Mouse (Mus musculus): ENCODE results near the gene Rtl8c.
A peak's percentile ranks its signal among the peaks of the same experiment; 100 is the strongest.
"Not testable (repeated sequence)": the region's sequence is repeated elsewhere in the genome, so short reads cannot be mapped to it uniquely, and the experiment has no call there.

Gene Rtl8c

GRCm38 (mm10) chrX:53607242-53608121 is at the start of gene Rtl8c:
Gene Rtl8c, plus strand, starts transcription at chrX:53608032.
- DNase-seq (ENCODE audit: low read depth, low spot score), result peak; percentile 28

DNA sequence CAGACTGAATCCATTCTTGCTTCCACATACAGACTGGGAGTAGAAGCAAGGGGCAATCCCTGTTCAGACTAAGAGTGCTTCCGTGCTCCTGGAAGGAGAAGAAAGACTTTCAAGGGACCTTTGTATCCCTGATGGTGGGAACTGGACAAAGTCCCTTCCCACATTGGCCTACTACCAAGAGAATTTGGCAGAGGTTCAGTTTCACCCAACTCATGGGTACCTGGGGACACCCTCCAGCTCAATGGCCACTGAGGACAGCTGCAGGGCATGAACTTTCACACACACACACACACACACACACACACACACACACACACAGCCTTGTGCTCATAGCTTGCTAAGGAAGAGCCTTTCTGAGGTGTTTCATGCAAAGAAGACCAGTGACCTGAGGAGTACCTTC is 28.5 kb upstream of the Rtl8c start:
- no peak for DNase-seq (ENCODE audit: low read depth, low spot score)

- DNase-seq (ENCODE audit: low read depth, low spot score), result not testable (repeated sequence)
Measured at GRCm38 (mm10) chrX:53581407-53581806, 26.4 kb upstream of the Rtl8c start.

GRCm38 (mm10) chrX:53583404-53583803 is 24.4 kb upstream of the Rtl8c start:
- DNase-seq (ENCODE audit: low read depth, low spot score), result not testable (repeated sequence)

DNA sequence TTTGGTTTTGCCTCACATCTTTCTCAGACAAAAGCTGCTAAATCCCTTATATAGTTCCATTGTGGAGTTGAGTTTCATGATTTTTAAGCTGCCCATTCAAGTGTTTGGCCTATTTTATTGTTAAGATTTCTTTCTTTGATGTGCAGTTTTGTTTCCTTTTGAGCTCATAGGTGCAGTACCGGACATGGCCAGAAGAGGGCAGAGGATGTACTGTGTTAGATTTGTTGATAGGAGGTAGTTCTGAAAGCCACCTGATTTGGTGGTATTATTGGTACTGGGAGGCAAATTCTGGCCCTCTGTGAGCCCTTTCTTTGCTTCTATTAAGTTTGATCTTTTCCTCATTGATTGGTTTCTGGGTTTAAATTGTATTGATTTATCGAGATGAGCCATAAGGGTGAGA is 7.8 kb upstream of the Rtl8c start:
- not testable (repeated sequence) for DNase-seq (ENCODE audit: low read depth, low spot score)

GRCm38 (mm10) chrX:53606176-53606575 is 1.7 kb upstream of the Rtl8c start:
- not testable (repeated sequence) for DNase-seq (ENCODE audit: low read depth, low spot score)

- DNase-seq (ENCODE audit: low read depth, low spot score), result peak; percentile 1
Measured at GRCm38 (mm10) chrX:53608122-53608813, 436 bp downstream of the Rtl8c start.

DNA sequence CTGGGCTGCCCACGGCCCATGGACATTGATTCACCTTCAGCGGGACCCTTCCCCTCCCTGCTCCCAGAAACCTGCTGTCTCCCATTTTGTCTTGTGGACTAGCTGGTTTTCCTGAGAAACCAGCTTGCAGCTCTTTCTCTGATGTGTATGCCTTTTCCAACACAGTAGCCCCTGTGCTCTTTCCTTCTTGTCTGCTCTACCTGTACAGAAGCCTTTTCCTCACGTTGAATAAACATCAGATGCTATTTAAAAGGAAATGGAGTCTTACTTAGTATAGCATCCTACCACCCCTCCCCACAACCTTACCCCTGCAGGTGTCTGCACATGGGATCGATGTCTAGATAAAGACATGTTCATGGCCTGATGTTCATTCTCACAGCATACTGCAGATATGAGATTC is 1.0 kb downstream of the Rtl8c start, which contains the start of gene Gm14597:
TSS of gene Gm14597 (minus strand) at position 101 of the 400 bp plus-strand sequence.
- DNase-seq (ENCODE audit: low read depth, low spot score), result not testable (repeated sequence)

DNA sequence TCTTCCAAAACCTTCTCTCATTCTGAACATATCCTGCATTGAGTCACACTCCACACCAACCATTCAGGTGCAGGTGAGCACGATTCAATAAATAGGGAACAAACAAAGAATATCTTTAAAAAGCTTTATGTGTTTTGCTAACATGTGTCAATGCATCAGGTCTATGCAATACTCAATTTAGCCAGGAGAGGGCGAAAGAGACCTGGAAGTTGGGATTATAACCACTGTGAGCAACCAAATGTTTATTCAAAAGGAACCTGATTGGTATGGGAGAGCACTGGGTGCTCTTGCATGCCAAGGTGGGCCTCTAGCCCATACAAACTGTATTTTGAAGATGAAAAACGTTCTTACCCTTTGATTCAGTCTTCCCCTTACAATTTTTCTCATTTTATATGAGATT is 2.7 kb downstream of the Rtl8c start:
- peak; percentile 40 for DNase-seq (ENCODE audit: low read depth, low spot score)

DNA sequence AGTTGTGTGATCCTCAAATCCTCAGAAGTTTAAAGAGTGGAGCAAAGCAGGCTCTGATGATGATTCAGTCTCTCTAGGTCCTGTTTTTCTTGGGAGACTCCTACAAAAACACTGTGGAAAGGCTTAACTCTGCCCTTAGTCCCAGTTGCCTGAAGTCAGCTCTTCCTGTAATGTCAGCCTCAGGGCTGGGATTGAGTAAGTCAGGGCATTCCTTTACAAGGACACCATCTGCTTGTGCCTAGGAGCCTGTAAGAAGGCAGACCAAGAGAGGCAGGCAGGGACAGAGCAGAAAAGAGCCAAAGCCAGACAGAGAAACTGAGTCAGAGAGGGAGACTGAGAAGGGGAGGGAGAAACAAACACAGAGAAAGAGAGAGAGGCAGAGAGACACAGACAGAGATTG is 3.6 kb downstream of the Rtl8c start:
- DNase-seq (ENCODE audit: low read depth, low spot score), result not testable (repeated sequence)

GRCm38 (mm10) chrX:53638107-53638506 is 30.3 kb downstream of the Rtl8c start:
- DNase-seq (ENCODE audit: low read depth, low spot score), result not testable (repeated sequence)

DNA sequence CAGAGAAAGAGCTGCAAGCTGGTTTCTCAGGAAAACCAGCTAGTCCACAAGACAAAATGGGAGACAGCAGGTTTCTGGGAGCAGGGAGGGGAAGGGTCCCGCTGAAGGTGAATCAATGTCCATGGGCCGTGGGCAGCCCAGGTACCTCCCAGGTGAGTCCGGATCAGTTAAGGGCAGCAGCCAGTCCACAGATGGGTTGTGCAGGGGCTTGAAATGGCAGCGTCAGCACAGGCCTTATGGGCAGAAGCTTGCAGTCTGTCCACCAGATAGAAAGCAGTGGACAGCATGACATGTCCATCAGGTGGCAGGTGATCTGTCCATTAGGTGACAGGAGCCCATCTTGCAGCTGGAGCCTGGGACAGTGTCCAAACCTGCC is 34.8 kb downstream of the Rtl8c start:
- DNase-seq (ENCODE audit: low read depth, low spot score), result not testable (repeated sequence)

GRCm38 (mm10) chrX:53642980-53643961 is 35.4 kb downstream of the Rtl8c start, which contains the start of gene Rtl8a:
Gene Rtl8a, minus strand, starts transcription at chrX:53643682.
- DNase-seq (ENCODE audit: low read depth, low spot score), result peak; percentile 67

GRCm38 (mm10) chrX:53645885-53646284 is 38.1 kb downstream of the Rtl8c start:
- no peak for DNase-seq (ENCODE audit: low read depth, low spot score)

DNA sequence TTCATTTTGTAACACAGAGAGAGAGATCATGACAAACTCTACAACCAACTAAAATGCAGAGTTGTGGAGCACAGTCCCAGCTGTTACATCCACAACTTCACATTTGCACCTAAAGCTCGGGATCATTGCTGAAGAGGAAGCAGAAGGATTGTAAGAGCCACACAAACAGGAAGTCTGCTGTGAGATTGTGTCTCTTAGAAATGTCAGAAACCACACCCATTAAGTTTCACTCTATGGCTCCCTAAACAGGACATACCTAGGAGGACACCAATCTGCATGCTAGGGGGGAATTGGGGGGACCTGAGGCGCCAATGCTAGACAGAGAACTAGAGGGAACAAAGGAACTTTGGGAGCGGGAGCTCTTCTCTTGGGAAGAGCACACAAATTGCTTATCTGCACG is 45.1 kb downstream of the Rtl8c start:
- not testable (repeated sequence) for DNase-seq (ENCODE audit: low read depth, low spot score)

Measured in R1 (cell line).